ENCODE assay signal across 8 mouse cellular contexts in the genomic region with DNA sequence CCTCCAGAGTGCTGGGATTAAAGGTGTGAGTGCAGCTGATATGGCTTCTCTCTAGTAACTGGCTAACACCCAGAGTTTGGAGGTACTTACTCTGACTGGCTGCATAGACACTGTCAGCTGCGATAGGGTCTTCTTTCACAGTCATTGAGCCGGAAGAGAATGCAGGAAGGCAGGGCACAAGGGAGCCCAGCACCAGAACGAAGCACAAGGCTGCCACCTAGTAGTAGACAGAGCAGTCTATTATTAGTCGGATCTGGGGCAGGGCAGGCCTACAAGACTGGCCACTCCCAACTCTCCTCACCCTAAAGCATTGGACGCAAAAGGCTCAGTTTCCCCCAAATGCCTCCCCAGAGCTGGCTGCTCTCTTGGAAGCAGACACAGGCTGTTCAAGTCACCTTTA. TPM values are rescaled to one million over a fixed set of nuclear protein-coding genes. Genes with fewer than 3 reads are reported as not detected.
DNase-seq lines count a peak whose midpoint lies in the region; ATAC-seq and TF ChIP-seq lines count a peak whose summit lies in the region.

No protein-coding gene starts in this region.

- no peak overlapping the region for H3K4me3 ChIP-seq in kidney, postnatal 0 days (replicated peaks; ENCODE audit: low read depth, low read length)
- no peak overlapping the region for H3K4me3 ChIP-seq in neural tube, embryonic 11.5 days (ENCODE audit: low read depth, low read length)

- H3K36me3 ChIP-seq in kidney, postnatal 0 days (ENCODE audit: insufficient read depth, low read length), result no peaks in the 10 kb centered on the region
- H3K36me3 ChIP-seq in neural tube, embryonic 11.5 days (ENCODE audit: control insufficient read depth, insufficient read depth, low read length), result no peaks in the 10 kb centered on the region

- H3K9ac ChIP-seq in kidney, postnatal 0 days (ENCODE audit: low read depth, low read length), result no peak overlapping the region
- no peak overlapping the region for H3K9ac ChIP-seq in neural tube, embryonic 11.5 days (ENCODE audit: low read length)

- no peak overlapping the region for H3K4me2 ChIP-seq in kidney, postnatal 0 days (ENCODE audit: low read length)
- no peak overlapping the region for H3K4me2 ChIP-seq in neural tube, embryonic 11.5 days (ENCODE audit: low read depth)

- no peaks in the 10 kb centered on the region for H3K9me3 ChIP-seq in kidney, postnatal 0 days (replicated peaks; ENCODE audit: low read length)
- H3K9me3 ChIP-seq in neural tube, embryonic 11.5 days (ENCODE audit: control insufficient read depth, low read length), result no peaks in the 10 kb centered on the region

- no peak for ATAC-seq in kidney, postnatal 0 days (replicated peaks; ENCODE audit: low FRiP score, low read depth)
- peak; percentile 55; the same call in 1 of the 2 replicates for ATAC-seq in neural tube, embryonic 11.5 days (ENCODE audit: insufficient read depth, low FRiP score, low TSS enrichment)

- 13% methylated on average over 5 of the region's 5 CpGs for WGBS in kidney, postnatal 0 days
- WGBS in neural tube, embryonic 11.5 days, result 2% methylated on average over 5 of the region's 5 CpGs

- peak; percentile 56 for TF ChIP-seq CTCF in kidney, postnatal 0 days (IDR thresholded peaks at IDR 0.05; ENCODE audit: low read depth)

- no peak overlapping the region for H3K27ac ChIP-seq in kidney, postnatal 0 days
- H3K27ac ChIP-seq in neural tube, embryonic 11.5 days (ENCODE audit: low read depth, low read length), result no peak overlapping the region

- H3K27me3 ChIP-seq in kidney, postnatal 0 days (ENCODE audit: insufficient read depth, low read length), result no peaks in the 10 kb centered on the region
- H3K27me3 ChIP-seq in neural tube, embryonic 11.5 days (ENCODE audit: control insufficient read depth, insufficient read depth, low read length), result no peaks in the 10 kb centered on the region

- H3K4me1 ChIP-seq in kidney, postnatal 0 days (replicated peaks; ENCODE audit: insufficient read depth, low read length), result peaks cover 6% of the 10 kb centered on the region; the same call in 1 of the 2 replicates
- peaks cover 14% of the 10 kb centered on the region; the same call in 1 of the 2 replicates for H3K4me1 ChIP-seq in neural tube, embryonic 11.5 days (ENCODE audit: control insufficient read depth, insufficient read depth, low read length)

- peak; percentile 45 for DNase-seq in gastrocnemius, adult 18-20 months (ENCODE audit: low spot score)
- DNase-seq in gastrocnemius, postnatal 25 days, result no peak
- peak; percentile 42 for DNase-seq in A20 (ENCODE audit: low read depth, low spot score)
- DNase-seq in embryo, embryonic 10.5 days (ENCODE audit: low spot score), result peak; percentile 72
- DNase-seq in kidney, postnatal 0 days (ENCODE audit: low spot score), result peak; percentile 72
- no peak for DNase-seq in neural tube, embryonic 11.5 days (ENCODE audit: low spot score)
- no peak for DNase-seq in urinary bladder, postnatal 4 days (ENCODE audit: low spot score in 2 of 2)
- DNase-seq in ovary, postnatal 36 days (ENCODE audit: low spot score), result no peak

RNA-seq across cellular contexts. Expression of a gene that starts 10.4 kb away (rescaled TPM):
- 10 to 100 TPM; 29.0 to 32.7 TPM for total RNA-seq in gastrocnemius, adult 18-20 months (2021)
- total RNA-seq in gastrocnemius, postnatal 25 days (2021), result 10 to 100 TPM; 32.3 to 34.8 TPM
- 32.1 and 32.4 TPM in 2 replicates for polyA plus RNA-seq in kidney, postnatal 0 days (2015; fragmentation: Nextera tagmentation; extraction: Ambion mirVana)
- 34.6 and 37.7 TPM in 2 replicates for polyA plus RNA-seq in neural tube, embryonic 11.5 days (2014; fragmentation: Nextera tagmentation; extraction: Ambion mirVana)

RNA-seq across cellular contexts. Expression of a gene that starts 38.2 kb away (rescaled TPM):
- total RNA-seq in gastrocnemius, adult 18-20 months (2021), result 1 to 10 TPM; 3.0 to 4.5 TPM
- 10 to 100 TPM in 1 of 2 experiments, 1 to 10 TPM in 1; 8.0 to 10.3 TPM for total RNA-seq in gastrocnemius, postnatal 25 days (2021)
- polyA plus RNA-seq in kidney, postnatal 0 days (2015; fragmentation: Nextera tagmentation; extraction: Ambion mirVana), result 8.7 and 9.3 TPM in 2 replicates
- polyA plus RNA-seq in neural tube, embryonic 11.5 days (2014; fragmentation: Nextera tagmentation; extraction: Ambion mirVana), result 1.6 and 2.0 TPM in 2 replicates

RNA-seq across cellular contexts. Expression of a gene that starts 40.6 kb away (rescaled TPM):
- not detected for total RNA-seq in gastrocnemius, adult 18-20 months (2021)
- total RNA-seq in gastrocnemius, postnatal 25 days (2021), result not detected
- polyA plus RNA-seq in kidney, postnatal 0 days (2015; fragmentation: Nextera tagmentation; extraction: Ambion mirVana), result 0.12 TPM in 1 of 2 replicates, not detected in the other
- 0.37 and 0.58 TPM in 2 replicates for polyA plus RNA-seq in neural tube, embryonic 11.5 days (2014; fragmentation: Nextera tagmentation; extraction: Ambion mirVana)

RNA-seq across cellular contexts. Expression of a gene that starts 54.0 kb away (rescaled TPM):
- 1 to 10 TPM in 1 of 2 experiments, under 1 TPM in 1; 0.82 to 1.7 TPM for total RNA-seq in gastrocnemius, adult 18-20 months (2021)
- 1 to 10 TPM; 3.3 to 3.4 TPM for total RNA-seq in gastrocnemius, postnatal 25 days (2021)
- 639 and 693 TPM in 2 replicates for polyA plus RNA-seq in kidney, postnatal 0 days (2015; fragmentation: Nextera tagmentation; extraction: Ambion mirVana)
- 1,127 and 1,214 TPM in 2 replicates for polyA plus RNA-seq in neural tube, embryonic 11.5 days (2014; fragmentation: Nextera tagmentation; extraction: Ambion mirVana)

RNA-seq across cellular contexts. Expression of a gene that starts 59.0 kb away (rescaled TPM):
- not detected for total RNA-seq in gastrocnemius, adult 18-20 months (2021)
- not detected for total RNA-seq in gastrocnemius, postnatal 25 days (2021)
- polyA plus RNA-seq in kidney, postnatal 0 days (2015; fragmentation: Nextera tagmentation; extraction: Ambion mirVana), result 0.22 TPM in 1 of 2 replicates, not detected in the other
- 0.45 and 0.53 TPM in 2 replicates for polyA plus RNA-seq in neural tube, embryonic 11.5 days (2014; fragmentation: Nextera tagmentation; extraction: Ambion mirVana)

Comparison
In these comparisons a context has a peak if more than half of its experiments do, and no peak if none do; other contexts are left out.
1. DNase-seq: peak in gastrocnemius, adult 18-20 months (single experiment), A20 (single experiment), embryo, embryonic 10.5 days (single experiment) and kidney, postnatal 0 days (single experiment); none in gastrocnemius, postnatal 25 days (single experiment), neural tube, embryonic 11.5 days (single experiment), urinary bladder, postnatal 4 days (0 of 2) and ovary, postnatal 36 days (single experiment).